Mouse (Mus musculus) heart, postnatal 25 days (tissue): Measurements from ENCODE around the gene Ints2. TPM values are rescaled to one million over a fixed set of nuclear protein-coding genes. Genes with fewer than 3 reads are reported as not detected.
A peak's percentile ranks its signal among the peaks of the same experiment; 100 is the strongest.
"Not testable (repeated sequence)": the region's sequence is repeated elsewhere in the genome, so short reads cannot be mapped to it uniquely, and the experiment has no call there.

Experiments
- DNase-seq: peaks from one replicate; pipeline ENCODE4 v3.0.0; 2022; ENCODE audit warnings: low spot score
- intact Hi-C: fragments of 180-260 bp; cut with DNase I; formaldehyde crosslinking; loops from one replicate; pipeline ENCODE4 v1.15.1; 2025
- total RNA-seq, 2 experiments: library from RNA; stranded (reverse); gene quantifications; 2 replicates each; pipeline ENCODE4 v1.2.3; 2021

Ints2 gene
- 1 to 10 TPM; 5.3 to 6.7 TPM for total RNA-seq

DNA sequence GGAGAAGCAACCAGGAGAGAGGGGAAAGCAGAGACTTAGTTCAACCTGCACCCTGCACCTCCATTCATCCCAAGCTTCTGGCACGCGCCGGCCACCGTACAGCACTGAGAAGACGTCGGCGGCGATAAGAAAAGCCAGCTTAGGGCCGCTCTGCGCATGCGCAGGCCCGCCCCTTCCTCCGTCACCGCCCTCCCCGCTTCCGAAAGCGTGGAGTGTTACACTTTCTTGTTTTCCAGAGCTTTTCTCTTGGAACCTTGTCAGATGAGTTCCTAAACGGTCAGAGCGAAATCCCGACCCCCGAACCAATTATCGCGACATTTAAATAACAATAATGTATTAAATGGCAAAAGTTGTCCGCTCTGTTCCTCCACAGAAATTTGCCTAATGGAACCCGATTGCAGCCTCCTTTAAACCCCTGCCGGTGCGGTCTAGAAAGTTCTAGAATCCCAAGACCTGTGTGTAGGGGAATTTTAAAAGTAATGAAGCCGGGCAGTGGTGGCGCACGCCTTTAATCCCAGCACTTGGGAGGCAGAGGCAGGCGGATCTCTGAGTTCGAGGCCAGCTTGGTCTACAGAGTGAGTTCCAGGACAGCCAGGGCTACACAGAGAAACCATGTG, at the start of gene Ints2:
Gene Ints2 (minus strand): TSS at position 116 of the 617 bp plus-strand sequence.
- peak; percentile 85 for DNase-seq
- intact Hi-C loops, result loop anchor here (5.0 kb wide), 1 partner anchor 100 kb away; the partner anchor contains the start of gene Med13

DNA sequence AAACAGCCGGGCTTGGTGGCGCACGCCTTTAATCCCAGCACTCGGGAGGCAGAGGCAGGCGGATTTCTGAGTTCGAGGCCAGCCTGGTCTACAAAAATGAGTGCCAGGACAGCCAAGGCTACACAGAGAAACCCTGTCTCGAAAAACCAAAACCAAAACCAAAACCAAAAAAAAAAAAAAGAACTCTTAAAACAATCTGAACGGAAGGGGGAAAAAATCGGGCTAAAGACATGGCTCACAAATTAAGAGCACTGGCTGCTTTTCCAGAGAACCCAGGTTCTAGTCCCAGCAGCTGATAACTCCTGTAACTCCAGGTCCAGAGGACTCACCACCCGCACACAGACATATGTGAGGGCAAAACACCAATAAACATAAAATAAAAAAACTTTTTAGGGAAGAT, 34.8 kb upstream of the Ints2 start:
- DNase-seq, intact Hi-C loops: not testable (repeated sequence)

DNA sequence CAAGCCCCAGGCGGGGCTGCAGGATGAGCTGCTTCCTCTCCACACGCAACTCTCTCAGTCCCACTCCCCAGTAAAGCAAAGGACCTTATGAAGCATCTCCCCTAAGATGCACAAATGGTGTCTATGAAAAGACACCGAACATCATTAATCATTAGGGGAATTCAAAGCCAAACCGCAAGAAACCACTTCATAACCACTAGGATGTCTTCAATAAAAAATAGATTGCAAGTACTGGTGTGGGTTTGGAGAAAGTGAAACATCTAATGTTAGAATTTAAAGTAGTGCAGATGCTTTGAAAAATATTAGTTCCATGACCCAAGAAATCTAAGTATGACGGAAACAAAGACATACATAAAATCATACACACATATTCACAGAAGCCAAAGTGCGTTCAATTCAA, 34.3 kb upstream of the Ints2 start:
- no peak for DNase-seq
- intact Hi-C loops, result no loop called here

DNA sequence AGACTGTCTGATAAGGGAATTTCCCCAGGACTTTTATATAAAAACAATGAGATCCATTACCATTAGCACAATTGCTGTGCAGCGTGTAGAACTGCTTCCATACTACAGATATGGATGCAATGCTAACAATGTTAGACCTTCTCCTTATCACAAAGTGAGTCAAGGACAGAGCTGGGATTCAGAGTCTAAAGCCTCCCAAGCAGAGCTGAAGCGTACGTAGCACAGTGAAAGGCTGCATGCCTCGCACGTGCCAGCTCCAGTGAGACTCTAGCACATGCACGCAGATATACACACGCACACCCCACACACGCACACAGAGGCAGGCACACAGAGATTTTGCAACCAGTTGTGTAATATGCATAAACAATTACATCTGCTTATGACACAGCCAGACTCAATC, 28.4 kb upstream of the Ints2 start:
- intact Hi-C loops, result no loop called here
- DNase-seq, result no peak

DNA sequence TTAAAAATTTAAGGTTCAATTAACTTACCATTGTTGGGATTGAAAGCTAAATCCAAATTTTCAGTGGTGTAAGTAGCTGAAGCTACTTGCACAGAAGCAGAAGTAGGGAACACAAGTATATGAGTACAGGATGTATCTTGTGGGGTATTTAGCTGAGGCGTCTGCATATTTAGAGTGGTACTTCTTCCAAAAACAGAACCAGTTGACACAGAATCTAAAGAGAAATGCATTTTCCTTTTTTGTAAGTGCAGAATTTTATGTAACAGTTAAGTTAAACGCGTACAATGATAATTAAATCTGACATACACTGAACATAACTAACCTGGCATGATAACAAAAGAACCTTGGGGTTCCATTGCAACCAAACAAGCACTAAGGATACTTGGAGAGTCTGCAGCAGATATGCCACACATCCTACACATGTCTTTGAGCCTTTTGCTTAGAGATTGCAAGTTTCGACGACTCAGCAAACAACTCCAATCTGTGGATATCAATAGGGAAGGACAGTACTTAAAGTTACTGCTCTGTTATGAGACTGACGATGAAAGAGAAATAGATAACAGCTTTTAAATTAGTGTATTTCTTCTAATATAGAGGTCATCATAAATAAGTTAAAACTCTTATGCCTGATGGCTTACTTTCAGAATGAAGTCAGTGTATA, 21.2 kb upstream of the Ints2 start:
- intact Hi-C loops, result no loop called here
- DNase-seq, result no peak

DNA sequence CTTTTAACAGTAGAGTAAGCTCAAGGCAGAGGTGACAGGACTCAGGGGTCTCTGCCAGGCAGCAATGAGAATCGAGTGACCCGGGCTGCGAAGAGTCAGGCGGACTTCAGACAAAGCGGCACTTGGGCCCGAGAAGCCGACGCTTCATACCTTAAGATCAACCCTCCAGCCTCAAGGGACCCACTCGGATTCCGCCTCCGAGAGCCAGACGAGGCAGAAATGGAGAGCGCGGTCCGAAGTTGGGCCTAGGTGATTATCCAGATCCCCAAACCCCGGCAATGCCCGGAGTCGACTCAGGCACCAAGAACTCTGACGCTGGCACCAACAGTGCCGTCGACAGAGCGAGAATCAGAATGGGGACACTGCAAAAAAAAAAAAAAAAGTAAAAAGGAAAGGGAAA, 321 bp downstream of the Ints2 start:
- intact Hi-C loops, result loop anchor here (5.0 kb wide), 1 partner anchor 100 kb away; the partner anchor contains the start of gene Med13
- DNase-seq, result no peak

DNA sequence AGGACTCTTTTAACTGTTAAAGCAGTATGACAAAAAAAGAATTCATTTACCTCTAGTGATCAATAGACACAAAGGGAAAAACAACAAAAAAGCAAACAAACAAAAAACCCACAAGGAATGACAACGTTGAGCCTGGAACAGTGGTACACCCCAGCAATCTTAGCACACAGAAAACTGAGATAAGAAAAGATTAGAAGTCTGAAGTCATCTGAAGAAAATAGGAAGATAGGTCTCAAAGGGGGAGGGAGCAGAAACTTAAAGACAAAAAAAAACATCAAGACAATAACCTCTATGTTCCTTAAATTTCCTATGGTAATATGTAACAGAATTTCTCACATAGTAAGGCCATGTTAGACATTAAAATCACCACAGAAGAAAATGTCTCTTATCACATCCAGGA, 4.0 kb downstream of the Ints2 start:
- intact Hi-C loops, result no loop called here
- DNase-seq, result no peak

DNA sequence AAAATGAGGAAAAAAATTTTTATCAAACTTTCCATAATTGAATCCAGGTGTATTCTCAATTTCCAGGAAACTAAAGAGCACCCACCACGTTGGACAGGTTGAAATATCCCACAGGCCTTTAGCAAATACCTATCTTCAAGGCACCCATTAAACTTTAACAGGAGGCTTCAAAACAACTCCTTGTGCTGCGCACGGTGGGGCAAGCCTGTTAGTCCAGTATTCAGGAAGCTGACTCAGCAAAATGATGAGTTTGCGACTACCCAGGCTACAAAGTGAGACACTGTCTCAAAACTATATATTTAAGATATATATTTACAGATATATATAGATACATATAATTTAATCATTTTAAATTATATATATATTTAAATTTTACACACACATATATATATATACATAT, 24.9 kb downstream of the Ints2 start:
- no peak for DNase-seq
- intact Hi-C loops, result no loop called here

DNA sequence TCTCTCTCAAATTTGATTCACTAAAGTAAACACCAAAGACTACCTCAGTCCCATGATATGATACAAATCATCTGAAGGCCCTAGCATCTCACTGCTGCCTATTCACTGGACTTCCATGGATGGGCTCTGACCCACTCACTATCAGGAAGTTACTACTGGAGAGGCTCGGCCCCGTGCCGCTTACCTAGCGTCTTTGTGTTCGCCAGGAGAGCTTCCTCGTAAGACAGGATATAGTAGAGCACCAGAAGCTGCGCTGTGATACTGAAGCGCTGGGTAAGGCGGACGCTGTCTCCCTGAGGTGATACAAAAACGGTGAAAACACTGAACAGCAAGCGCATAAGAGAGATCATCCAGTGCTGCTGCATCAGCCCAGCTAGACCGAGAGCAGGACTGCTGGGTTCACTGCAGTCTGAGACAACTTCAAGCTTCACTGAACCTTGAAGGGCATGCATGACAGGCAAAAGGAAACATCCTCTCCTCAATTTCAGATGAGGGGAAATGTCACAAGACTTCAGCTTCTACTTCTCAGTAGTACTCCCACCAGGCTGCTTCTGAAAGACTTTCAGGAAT, 25.5 kb downstream of the Ints2 start:
- intact Hi-C loops, result no loop called here
- DNase-seq, result no peak

DNA sequence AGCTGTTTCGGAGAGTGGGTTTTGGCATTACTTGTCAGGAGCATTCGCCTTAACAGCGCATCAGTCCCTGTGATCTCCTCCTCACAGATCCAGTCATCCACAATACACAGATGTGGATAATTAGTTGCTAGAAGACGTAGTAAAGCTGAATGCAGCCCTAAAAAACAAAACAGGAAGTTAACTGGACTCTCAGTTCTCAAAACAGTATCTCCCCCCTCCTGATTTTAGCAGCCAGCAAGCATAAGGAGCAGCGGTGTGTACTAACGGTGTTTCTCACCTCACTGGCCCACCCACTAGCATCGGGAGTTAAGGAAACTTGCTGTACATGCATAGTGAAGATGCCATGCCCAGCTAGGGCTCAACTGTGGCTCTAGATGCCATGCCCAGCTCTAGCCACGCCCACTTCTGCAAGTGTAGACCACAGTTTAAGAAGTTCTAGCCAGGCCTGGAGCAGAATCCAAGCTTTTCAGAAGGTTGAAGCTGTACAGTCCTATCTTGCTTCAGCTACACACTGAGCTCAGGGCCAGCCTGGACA, 30.7 kb downstream of the Ints2 start:
- DNase-seq, result no peak

DNA sequence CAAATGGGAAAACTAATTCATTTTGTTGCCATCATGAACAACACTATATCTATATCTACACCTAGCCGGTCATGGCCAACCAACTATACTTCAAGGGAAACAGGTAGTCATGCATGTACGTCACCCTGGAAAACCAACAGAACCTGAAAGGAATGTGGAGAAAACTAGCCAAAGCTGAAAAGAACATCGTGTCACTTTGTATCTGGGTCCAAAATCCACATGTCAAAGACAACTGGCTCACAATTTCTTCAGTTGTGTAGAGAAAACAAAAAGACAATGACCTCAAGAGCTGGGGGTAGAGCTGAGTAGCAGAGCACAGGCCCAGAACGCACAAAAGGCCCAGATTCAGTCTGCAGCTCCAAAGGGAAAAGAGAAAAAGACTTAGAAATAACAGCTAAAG, 31.6 kb downstream of the Ints2 start:
- intact Hi-C loops, result no loop called here
- DNase-seq, result no peak

More for the DNA sequence above, 30.7 kb downstream of the Ints2 start:
- intact Hi-C loops, result no loop called here

DNA sequence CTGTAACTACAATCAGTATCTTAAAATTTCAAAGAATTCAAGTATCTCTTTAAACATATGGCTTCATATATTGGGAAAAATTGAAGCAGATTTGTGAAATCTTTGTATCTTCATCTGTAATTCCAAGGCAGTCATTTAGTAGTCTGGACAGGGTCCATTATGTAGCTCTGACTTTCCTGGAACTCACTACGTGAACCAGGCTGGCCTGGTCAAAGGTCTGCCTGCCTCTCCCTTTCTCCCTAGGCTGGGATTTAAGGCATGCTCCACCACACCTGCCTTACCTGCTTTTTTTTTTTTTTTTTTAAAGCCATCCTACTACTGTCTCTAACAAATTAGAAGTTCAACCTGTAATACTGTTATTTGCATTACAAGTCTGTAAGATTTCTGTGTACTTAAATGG, 45.6 kb downstream of the Ints2 start:
- DNase-seq, result no peak
- intact Hi-C loops, result no loop called here

DNA sequence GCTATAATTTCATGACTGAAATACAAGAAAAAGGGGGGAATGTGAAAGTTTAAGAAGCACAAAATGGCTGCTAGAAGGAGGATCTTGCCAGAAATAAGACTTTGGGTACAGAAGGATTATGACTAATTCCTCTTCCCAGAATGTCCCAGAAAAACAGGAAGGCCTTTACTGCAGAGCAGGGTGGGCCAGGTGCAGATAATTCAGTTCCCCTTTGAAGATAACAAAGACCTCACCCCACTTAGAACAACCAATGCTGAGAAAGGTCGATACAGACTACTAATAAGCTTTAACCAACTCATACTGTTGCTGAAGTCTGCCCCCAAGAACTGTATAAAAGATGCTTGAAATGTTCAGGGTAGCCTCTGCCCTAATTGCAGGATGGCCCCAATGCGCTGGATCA, 48.3 kb downstream of the Ints2 start:
- no peak for DNase-seq
- intact Hi-C loops, result no loop called here

DNA sequence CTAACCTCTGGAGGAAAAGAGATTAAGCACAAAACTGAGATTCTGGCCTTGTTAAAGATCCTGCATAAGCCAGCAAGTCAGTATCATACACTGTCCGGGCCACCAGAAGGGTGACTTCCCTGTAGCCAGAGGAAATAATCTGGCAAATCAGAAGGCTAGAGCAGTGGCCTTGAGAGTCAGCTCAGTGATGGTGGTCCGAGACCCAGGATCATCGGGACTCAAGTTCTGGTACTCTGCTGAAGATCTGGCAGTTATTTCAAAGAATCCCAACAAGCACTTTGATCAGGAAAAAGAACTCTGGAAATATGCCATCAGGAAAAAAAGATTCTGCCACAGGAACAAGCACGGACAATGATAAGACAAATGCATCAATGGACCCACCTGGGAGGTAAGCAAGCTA, 51.5 kb downstream of the Ints2 start:
- intact Hi-C loops, result no loop called here

DNA sequence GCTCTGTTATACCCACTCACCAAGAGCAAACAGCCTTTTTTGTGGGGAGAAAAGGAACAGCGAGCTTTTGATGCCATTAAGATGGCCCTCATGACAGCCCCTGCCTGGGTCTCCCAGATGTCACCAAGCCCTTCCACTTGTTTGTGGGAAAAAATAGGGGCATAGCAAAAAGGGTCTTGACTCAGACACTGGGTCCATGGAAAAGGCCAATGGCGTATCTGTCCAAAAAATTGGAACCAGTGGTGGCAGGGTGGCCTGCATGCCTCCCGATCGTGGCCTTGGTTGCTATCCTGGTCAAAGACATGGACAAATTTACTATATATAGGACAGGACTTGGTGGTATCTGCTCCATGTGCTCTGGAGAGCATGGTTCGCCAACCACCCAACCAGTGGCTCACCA, 52.3 kb downstream of the Ints2 start:
- intact Hi-C loops, result no loop called here
- DNase-seq, result no peak

More for the DNA sequence above, 51.5 kb downstream of the Ints2 start:
- DNase-seq, result no peak

DNA sequence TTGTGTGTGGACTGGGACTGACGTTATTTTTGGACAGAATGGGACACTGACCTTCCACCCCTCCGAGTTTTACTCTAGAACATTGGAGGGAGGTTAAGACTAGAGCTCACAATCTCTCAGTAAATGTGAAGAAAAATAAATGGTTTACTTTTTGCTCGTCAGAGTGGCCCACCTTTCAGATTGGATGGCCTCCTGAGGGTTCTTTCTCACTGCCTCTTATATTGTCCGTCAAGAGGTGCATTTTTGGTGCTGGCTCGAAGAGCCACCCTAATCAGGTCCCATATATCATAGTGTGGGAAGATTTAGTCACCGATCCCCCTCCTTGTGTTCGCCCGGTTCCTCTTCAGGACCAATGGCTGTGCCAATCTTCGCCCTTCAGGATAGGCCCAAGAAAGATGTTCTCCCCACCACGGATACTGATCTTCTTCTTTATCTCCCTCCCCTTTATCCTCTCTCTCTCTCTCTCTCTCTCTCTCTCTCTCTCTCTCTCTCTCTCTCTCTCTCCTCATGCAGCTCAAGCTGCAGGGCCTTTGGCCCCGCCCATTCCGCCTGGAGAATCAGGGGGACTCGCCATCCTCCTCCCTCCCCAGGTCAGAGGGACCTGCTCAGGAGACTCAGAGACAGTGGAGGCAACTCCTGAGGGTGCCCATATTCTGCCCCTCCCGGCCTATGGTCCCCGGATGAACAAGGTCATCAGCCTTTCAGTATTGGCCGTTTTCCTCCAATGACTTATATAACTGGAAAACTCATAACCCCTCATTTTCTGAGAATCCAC, 55.3 kb downstream of the Ints2 start:
- no peak for DNase-seq
- intact Hi-C loops, result loop anchor here (5.0 kb wide), 1 partner anchor 280 kb away; the partner anchor contains the start of gene Rnft1

DNA sequence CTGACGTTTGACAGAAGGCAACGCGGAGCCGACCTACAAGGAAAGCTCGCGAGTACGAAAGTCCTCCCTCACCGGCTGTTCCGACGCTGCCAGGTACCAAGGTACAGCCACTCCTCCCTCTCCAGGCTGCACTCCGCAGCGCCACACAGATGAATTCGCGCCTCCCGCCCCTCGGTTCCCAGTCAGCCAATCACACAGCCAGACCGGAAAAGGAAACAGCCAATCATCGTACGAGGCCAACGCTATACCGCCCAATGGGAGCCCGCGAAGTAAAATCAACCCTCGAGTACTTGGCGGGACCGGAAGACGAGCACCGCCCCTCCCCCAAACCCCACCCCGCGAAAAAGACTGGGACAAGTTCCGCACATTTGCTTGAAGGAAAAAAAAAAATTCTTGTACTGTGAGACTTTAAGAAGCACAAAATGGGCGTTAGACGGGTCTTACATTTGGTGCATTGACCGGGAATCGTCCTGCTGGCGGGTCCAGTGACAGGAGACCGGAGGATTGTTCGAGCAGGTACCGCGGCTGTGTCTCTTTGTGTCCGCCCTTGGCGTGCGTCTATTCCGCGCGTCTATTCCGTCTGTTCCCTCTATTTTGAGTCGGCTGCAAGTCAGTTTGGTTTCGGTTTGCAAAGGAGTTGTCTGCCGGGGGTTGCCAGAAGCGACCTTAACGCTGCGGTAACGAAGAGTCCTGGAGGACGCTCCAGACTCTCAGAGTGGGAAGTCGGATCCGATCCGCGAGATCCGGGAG, 56.2 kb downstream of the Ints2 start, which contains the start of gene Brip1:
Gene Brip1 (minus strand): TSS at position 157 of the 750 bp plus-strand sequence.
- peak; percentile 86 for DNase-seq
- intact Hi-C loops, result loop anchor here (5.0 kb wide), 1 partner anchor 281 kb away; the partner anchor contains the start of gene Rnft1

DNA sequence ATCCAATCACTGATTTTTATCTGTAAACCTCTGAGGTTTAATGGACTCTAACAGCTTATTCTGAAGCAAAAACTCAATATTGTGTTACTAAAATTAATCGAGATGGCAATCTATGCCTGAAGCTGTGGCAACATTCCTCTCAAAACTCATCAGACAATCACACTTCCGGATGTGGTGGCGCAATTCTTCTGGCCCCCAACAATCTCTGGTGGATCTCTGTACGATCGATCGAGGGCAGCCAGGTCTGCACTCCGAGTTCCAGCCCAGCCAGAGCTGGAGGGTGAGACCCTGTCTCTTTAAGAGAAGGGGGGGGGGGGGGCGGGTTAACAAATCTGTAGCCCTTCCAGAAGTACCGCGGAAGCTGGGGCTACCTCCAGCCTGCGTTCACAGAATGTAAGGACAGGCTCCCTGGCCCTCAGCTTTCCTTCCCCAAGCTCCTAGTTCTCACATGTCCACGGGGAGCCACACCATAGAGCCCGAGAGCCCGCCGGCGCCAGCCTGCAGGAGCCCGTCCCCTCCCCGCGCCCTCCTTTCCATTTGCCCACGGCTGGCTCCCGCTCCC, 56.8 kb downstream of the Ints2 start:
- no peak for DNase-seq
- intact Hi-C loops, result loop anchor here (5.0 kb wide), 1 partner anchor 282 kb away; the partner anchor contains the start of gene Rnft1

DNA sequence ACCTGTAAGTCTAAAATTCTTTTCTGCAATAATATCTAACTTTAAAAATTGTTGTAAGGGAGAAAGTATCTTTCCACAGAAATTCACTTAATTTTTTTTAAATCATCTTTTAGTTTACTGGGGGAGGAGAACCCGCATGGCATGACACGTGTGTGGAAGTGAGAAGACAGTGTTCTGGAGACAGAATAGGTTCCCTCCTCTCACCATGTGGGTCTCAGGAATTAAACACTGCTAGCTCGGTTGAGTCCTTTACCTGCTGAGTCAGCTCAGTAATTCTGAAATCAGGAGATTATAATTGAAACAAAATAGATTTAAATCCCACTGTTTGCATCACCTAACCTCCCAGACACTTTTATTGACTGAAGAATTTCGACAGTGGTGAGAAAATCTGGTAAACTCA, 57.6 kb downstream of the Ints2 start:
- no peak for DNase-seq
- intact Hi-C loops, result loop anchor here (5.0 kb wide), 1 partner anchor 283 kb away; the partner anchor contains the start of gene Rnft1
